Mouse (Mus musculus) olfactory bulb, adult 2 months (tissue): ENCODE measurements around the gene Slc35d2. TPM values are rescaled to one million over a fixed set of nuclear protein-coding genes. Genes with fewer than 3 reads are reported as not detected.

Experiments used
- H3K27ac ChIP-seq: fragments of 200-500 bp; 2 replicates; pipeline ENCODE4 v1.5.1; 2012; ENCODE audit warnings: low read depth, low read length; ENCODE audit not compliant: insufficient read depth
- H3K4me1 ChIP-seq: fragments of 200-500 bp; 2 replicates; pipeline ENCODE4 v1.6.1; 2012; ENCODE audit warnings: low read length; ENCODE audit not compliant: control insufficient read depth, insufficient read depth
- H3K4me3 ChIP-seq: fragments of 200-500 bp; 2 replicates; pipeline ENCODE4 v1.5.1; 2012; ENCODE audit warnings: mild to moderate bottlenecking, low read depth, low read length, moderate library complexity; ENCODE audit not compliant: insufficient read depth
- CTCF ChIP-seq: fragments of 200-500 bp; IDR thresholded peaks from 2 replicates; pipeline ENCODE4 v1.5.1; 2012; ENCODE audit warnings: low read depth, mild to moderate bottlenecking, low read length, moderate library complexity; ENCODE audit not compliant: insufficient read depth
- POLR2A ChIP-seq: fragments of 200-500 bp; IDR thresholded peaks from 2 replicates; pipeline ENCODE4 v1.6.1; 2012; ENCODE audit warnings: mild to moderate bottlenecking, low read depth, low read length, moderate library complexity; ENCODE audit not compliant: insufficient read depth
- WGBS: fragments of 180-500 bp; shearing (Covaris S2); methylation state at CpG from one replicate; pipeline ENCODE4 v1.1.7; 2018; 5-methylcytosine and 5-hydroxymethylcytosine counted together
- polyA plus RNA-seq: library from polyadenylated mRNA; stranded (reverse); fragments of >200 nt; gene quantifications from 2 replicates; pipeline ENCODE4 v1.2.4, GENCODE M21; 2012; ENCODE audit warnings: low replicate concordance; ENCODE audit not compliant: missing spikeins, insufficient read depth, insufficient read length

The Slc35d2 gene
- polyA plus RNA-seq, 1 experiment = not detected

DNA sequence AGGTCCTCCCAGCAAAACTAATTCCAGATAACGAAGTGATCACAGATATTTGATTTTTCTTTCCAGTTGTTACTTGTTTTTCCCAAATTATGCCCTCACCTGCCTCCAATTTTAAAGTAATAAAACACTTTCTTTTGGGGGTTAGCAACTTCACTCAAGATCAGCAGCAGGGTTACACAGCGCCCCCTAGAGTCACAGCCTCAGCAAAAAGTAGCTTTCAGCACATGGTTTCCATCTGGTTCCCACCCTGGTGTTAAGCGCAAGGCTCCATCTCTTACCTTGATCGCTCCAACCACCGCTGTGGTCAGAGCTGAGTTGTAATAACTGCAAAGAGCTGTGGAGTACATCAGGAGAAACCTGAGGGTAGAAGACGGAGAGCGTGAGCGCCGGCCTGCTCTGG lies 30.2 kb downstream of the Slc35d2 start:
- Histone ChIP-seq H3K4me1 (no peaks in the 10 kb centered on the region), H3K27ac (no peak overlapping the region), H3K4me3 (no peak overlapping the region)
- TF ChIP-seq CTCF (no peak), POLR2A (no peak)
- WGBS = 81% methylated on average over 9 of the region's 9 CpGs

DNA sequence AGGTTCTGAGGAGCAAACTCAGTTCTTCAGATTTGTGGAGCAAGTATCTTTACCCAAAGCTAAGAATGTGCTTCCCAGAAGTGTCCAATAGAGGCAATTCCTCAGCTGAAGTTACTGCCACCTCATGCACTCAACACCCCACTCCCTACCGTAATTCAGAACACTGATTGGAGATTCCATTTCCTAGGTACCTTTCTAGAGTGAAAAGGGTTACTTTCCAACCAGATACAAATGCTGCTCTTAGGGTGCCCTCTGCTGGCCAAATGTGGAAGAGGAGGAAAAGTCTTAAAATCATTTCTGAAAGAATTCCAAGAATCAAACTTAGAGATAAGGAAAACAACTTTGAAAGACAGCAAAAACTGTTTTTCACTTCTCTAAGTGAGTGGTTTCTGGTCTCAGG lies 35.8 kb downstream of the Slc35d2 start:
- no peak overlapping the region for H3K4me3 ChIP-seq
- no peaks in the 10 kb centered on the region for H3K4me1 ChIP-seq
- no peak overlapping the region for H3K27ac ChIP-seq
- WGBS = 0% methylated on average over 1 of the region's 1 CpGs
- TF ChIP-seq CTCF (no peak), POLR2A (no peak)

DNA sequence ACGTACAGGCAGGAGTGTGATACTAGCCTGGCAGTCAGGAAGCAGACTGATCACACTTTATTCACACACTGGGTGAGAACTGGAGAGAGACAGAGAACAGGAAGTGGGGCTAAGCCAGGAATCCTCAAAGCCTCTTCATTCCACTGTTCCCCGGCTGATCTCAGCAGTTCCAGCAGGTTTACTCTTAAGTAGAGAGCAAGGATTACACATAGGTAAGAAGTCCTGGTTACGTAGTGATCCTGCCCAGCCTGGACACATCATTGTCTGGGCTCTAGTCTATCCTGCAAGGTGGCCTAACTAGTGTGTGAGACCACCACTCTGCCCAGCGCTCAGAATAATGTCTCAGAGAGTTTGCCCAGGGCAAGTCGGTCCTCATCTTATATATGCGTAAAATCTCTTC lies 36.4 kb downstream of the Slc35d2 start:
- Histone ChIP-seq H3K4me3 (no peak overlapping the region), H3K4me1 (no peaks in the 10 kb centered on the region), H3K27ac (no peak overlapping the region)
- no peak for TF ChIP-seq CTCF
- no peak for TF ChIP-seq POLR2A
- 72% methylated on average over 6 of the region's 6 CpGs for WGBS

DNA sequence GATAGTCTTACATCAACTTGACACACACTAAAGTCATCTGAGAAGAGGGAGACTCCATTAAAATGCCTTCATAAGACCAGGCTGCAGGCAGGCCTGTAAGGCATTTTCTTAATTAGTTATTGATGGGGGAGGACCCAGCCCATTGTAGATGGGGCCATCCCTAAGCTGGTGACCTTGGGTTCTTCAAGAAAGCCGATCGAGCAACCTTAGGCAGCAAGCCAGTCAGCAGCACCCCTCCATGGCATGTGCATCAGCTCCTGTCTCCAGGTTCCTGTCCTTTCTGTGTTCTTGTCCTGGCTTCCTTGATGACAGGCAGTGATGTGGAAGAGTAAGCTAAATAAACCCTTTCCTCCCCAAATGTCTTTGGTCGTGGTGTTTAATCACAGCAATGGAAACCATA lies 37.0 kb downstream of the Slc35d2 start:
- H3K4me1 ChIP-seq = no peaks in the 10 kb centered on the region
- no peak overlapping the region for H3K27ac ChIP-seq
- WGBS = 91% methylated on average over 3 of the region's 3 CpGs
- TF ChIP-seq CTCF = no peak
- TF ChIP-seq POLR2A = no peak
- H3K4me3 ChIP-seq = no peak overlapping the region

DNA sequence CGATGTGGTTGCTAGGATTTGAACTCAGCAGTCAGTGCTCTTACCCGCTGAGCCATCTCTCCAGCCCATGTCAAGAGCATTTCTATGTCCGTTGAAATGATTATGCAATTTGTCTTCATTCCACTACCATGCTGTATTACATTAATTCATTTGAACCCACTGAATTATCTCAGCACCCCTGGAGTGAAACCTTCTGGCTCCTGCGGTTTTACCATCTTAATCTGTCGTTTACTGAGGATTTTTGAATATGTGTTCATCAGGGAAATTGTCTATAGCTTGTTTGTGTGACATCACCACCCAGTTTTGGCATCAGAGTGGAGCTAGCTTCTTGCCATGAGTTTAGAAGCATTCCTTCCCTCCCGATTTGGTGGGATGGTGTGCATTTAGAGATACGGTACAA lies 38.2 kb downstream of the Slc35d2 start:
- H3K4me3 ChIP-seq = no peak overlapping the region
- H3K4me1 ChIP-seq = no peaks in the 10 kb centered on the region
- H3K27ac ChIP-seq = no peak overlapping the region
- 56% methylated on average over 7 of the region's 7 CpGs for WGBS
- TF ChIP-seq POLR2A (no peak), CTCF (no peak)

DNA sequence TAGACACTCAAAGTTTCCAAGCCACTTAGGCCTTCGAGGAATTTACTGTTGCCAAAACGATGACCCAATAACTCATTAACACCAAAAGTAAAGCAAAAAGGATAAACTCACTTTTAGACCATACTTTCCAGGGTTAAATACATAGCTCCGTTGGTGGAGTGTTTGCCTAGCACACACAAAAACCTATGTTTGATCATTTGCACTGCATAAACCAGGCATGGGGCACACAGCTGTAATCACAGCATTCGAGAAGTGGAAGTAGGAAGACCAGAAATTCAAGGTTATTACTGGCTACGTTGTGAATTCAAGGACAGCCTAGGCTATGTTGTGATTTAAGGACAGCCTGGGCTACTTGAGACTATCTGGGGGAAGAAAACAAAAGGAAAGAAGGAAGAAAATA lies 38.9 kb downstream of the Slc35d2 start:
- WGBS = 91% methylated on average over 5 of the region's 5 CpGs
- H3K4me3 ChIP-seq = no peak overlapping the region
- no peak for TF ChIP-seq CTCF
- no peak for TF ChIP-seq POLR2A
- H3K4me1 ChIP-seq = no peaks in the 10 kb centered on the region
- H3K27ac ChIP-seq = no peak overlapping the region

DNA sequence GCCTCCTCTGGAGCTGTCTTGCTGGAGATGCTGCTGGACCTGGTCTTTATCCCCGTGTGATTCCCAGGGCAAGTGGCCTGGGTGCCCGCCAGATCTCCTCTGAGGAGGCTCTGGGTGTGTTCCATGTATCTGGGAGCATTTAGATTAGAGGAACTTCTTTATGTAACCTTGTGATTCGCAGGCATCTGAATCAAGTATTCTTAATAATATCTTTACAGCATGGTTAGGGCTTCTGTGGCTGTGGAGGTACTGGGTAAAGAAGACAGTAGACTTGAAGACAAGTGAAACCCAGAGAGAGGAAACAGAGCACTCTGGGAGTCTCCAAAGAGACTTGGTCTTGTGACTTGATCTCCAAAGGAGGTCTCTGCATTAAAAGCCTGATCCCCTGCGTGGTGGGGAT lies 40.0 kb downstream of the Slc35d2 start, which contains the start of gene Hsd17b3:
Gene Hsd17b3 (minus strand): TSS at position 101 of the 400 bp plus-strand sequence.
- 84% methylated on average over 4 of the region's 4 CpGs for WGBS
- no peak within 1 kb of the TSS for H3K27ac ChIP-seq
- no peak within 1 kb of the TSS for H3K4me3 ChIP-seq
- no peaks in the 10 kb centered on the region for H3K4me1 ChIP-seq
- TF ChIP-seq CTCF (no peak), POLR2A (no peak)

DNA sequence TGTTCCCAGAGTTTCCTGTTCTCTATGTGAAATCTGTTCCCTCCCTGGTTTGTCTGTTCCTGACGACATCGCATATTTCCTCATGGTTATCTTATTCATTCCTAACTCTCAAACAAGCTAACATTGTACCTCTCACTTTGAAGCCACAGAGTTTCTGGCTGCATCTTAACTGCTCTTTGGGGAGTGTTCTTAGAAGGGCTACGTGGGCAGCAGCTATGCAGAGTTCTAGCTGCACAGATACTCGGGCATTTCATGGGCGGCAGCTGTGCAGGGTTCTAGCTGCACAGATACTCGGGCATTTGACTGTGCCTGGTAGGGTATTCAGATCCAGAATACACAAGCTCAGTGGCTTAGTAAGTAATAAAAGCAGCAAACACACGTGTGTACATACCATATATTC lies 41.1 kb downstream of the Slc35d2 start:
- no peaks in the 10 kb centered on the region for H3K4me1 ChIP-seq
- TF ChIP-seq POLR2A = no peak
- H3K27ac ChIP-seq = no peak overlapping the region
- H3K4me3 ChIP-seq = no peak overlapping the region
- WGBS = 80% methylated on average over 7 of the region's 7 CpGs

DNA sequence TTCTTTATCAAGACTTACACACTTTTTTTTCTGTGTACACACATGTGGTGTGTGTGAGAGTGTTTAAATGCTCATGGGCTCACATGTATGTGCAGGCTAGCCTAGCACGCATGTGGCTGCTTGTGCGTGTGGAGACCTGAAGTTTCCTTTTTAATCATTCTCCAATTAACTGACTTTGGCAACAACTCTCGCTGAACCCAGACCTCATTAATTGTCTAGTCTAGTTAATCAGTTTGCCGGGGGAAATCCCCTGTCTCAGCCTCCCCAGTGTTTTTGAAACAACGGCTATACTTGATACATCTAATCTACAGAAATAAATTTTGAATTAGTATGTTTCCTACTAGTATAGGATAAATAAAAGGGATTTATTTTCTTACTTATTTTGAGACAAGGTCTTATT lies 43.1 kb downstream of the Slc35d2 start:
- Histone ChIP-seq H3K4me3 (no peak overlapping the region), H3K27ac (no peak overlapping the region), H3K4me1 (0 out of 2 replicates have a peak, but pooled peaks cover 4% of the 10 kb centered on the region)
- TF ChIP-seq CTCF (no peak), POLR2A (no peak)
- 82% methylated on average over 5 of the region's 5 CpGs for WGBS

DNA sequence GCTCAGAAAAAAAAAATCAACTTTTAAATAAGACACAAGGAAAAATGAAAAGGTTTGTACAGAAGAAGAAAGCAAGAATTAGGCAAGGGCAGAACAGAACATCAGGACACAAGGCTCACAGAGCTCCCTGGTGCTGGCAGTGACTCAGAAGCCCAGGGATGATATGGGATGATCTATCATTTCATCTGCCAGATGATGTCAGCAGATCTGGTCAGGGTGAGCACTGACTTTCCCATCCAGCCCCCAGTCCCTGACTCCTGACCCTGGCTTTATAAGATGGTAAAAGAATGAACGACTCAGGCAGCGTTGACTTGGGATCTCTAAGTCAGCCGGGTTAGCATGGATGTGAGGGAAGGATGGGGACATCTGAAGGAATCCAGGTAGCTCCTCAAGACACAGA lies 45.8 kb downstream of the Slc35d2 start:
- H3K4me1 ChIP-seq = 0 out of 2 replicates have a peak, but pooled peaks cover 4% of the 10 kb centered on the region
- no peak overlapping the region for H3K27ac ChIP-seq
- no peak for TF ChIP-seq CTCF
- no peak for TF ChIP-seq POLR2A
- 93% methylated on average over 3 of the region's 3 CpGs for WGBS
- H3K4me3 ChIP-seq = no peak overlapping the region
